Mouse (Mus musculus): ENCODE results near the gene Stx2. TPM values are rescaled to one million over a fixed set of nuclear protein-coding genes. Genes with fewer than 3 reads are reported as not detected.

The Stx2 gene
- polyA plus RNA-seq, 1 experiment from 2014 or later, result 15.1 TPM

- ATAC-seq (no peak), DNase-seq (ENCODE audit: low spot score) (no peak)
- H3K4me2 ChIP-seq (replicated peaks; ENCODE audit: low read depth, low read length), result no peak overlapping the region
- no peak overlapping the region for H3K27ac ChIP-seq (ENCODE audit: low read length)
- no peak overlapping the region for H3K4me3 ChIP-seq (ENCODE audit: low read depth, low read length)
- TF ChIP-seq EP300 (IDR thresholded peaks at IDR 0.05) (no peak), CTCF (IDR thresholded peaks at IDR 0.05) (no peak)
- WGBS, result 1% methylated on average over 32 of the region's 35 CpGs
- H3K9ac ChIP-seq (replicated peaks; ENCODE audit: low read depth), result no peak overlapping the region
- H3K4me1 ChIP-seq (ENCODE audit: insufficient read depth, low read depth, low read length), result no peaks in the 10 kb centered on the region
- no peaks in the 10 kb centered on the region for H3K27me3 ChIP-seq (replicated peaks; ENCODE audit: insufficient read depth, low read length)
- no peaks in the 10 kb centered on the region for H3K36me3 ChIP-seq (ENCODE audit: insufficient read depth, low read length)
- no peaks in the 10 kb centered on the region for H3K9me3 ChIP-seq (ENCODE audit: low read length)
Observed at GRCm38 (mm10) chr5:128952291-128953195, 55.8 kb downstream of the Stx2 start.

- H3K36me3 ChIP-seq (ENCODE audit: insufficient read depth, low read length), result no peaks in the 10 kb centered on the region
- no peaks in the 10 kb centered on the region for H3K9me3 ChIP-seq (ENCODE audit: low read length)
- no peaks in the 10 kb centered on the region for H3K4me1 ChIP-seq (ENCODE audit: insufficient read depth, low read depth, low read length)
- no peak overlapping the region for H3K9ac ChIP-seq (replicated peaks; ENCODE audit: low read depth)
- H3K27me3 ChIP-seq (replicated peaks; ENCODE audit: insufficient read depth, low read length), result no peaks in the 10 kb centered on the region
- H3K4me2 ChIP-seq (replicated peaks; ENCODE audit: low read depth, low read length), result no peak overlapping the region
- TF ChIP-seq CTCF (IDR thresholded peaks at IDR 0.05) (no peak), EP300 (IDR thresholded peaks at IDR 0.05) (no peak)
- no peak overlapping the region for H3K27ac ChIP-seq (ENCODE audit: low read length)
- 42% methylated on average over 4 of the region's 4 CpGs for WGBS
- H3K4me3 ChIP-seq (ENCODE audit: low read depth, low read length), result no peak overlapping the region
- no peak for DNase-seq (ENCODE audit: low spot score)
- ATAC-seq, result no peak
Observed at GRCm38 (mm10) chr5:128951472-128951871, 56.9 kb downstream of the Stx2 start.

GRCm38 (mm10) chr5:128947093-128947492 lies 61.3 kb downstream of the Stx2 start:
- Histone ChIP-seq H3K4me1 (ENCODE audit: insufficient read depth, low read depth, low read length) (no peaks in the 10 kb centered on the region), H3K27me3 (replicated peaks; ENCODE audit: insufficient read depth, low read length) (no peaks in the 10 kb centered on the region), H3K27ac (ENCODE audit: low read length) (no peak overlapping the region), H3K9me3 (ENCODE audit: low read length) (no peaks in the 10 kb centered on the region), H3K4me3 (ENCODE audit: low read depth, low read length) (no peak overlapping the region), H3K4me2 (replicated peaks; ENCODE audit: low read depth, low read length) (no peak overlapping the region), H3K9ac (replicated peaks; ENCODE audit: low read depth) (no peak overlapping the region), H3K36me3 (ENCODE audit: insufficient read depth, low read length) (no peaks in the 10 kb centered on the region)
- no peak for TF ChIP-seq EP300 (IDR thresholded peaks at IDR 0.05)
- TF ChIP-seq CTCF (IDR thresholded peaks at IDR 0.05), result peak; percentile 45
- ATAC-seq (no peak), DNase-seq (ENCODE audit: low spot score) (no peak)
- 72% methylated on average over 5 of the region's 5 CpGs for WGBS

DNA sequence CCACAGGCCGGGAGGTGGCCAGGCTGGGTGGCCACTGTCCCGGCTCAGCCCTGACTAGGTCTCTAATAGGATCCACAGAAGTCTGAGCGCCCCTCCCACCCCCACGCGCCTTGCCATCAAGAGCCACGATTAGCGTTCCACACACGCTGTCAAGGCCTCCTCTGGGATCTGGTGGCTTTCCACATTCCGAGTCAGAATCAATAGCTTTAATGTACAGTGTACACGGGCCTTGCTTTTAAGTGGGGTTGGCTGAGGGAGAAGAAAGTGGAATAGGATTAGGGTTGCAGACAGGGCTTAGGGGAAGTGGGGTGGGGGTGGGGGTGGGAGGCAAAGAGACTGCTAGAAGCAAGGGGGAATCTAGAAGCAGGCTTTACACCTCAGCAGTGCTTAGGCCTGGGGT lies 67.9 kb downstream of the Stx2 start:
- no peaks in the 10 kb centered on the region for H3K9me3 ChIP-seq (ENCODE audit: low read length)
- no peak for TF ChIP-seq CTCF (IDR thresholded peaks at IDR 0.05)
- TF ChIP-seq EP300 (IDR thresholded peaks at IDR 0.05), result no peak
- DNase-seq (ENCODE audit: low spot score) (no peak), ATAC-seq (no peak)
- no peaks in the 10 kb centered on the region for H3K36me3 ChIP-seq (ENCODE audit: insufficient read depth, low read length)
- H3K27me3 ChIP-seq (replicated peaks; ENCODE audit: insufficient read depth, low read length), result no peaks in the 10 kb centered on the region
- no peak overlapping the region for H3K4me2 ChIP-seq (replicated peaks; ENCODE audit: low read depth, low read length)
- no peaks in the 10 kb centered on the region for H3K4me1 ChIP-seq (ENCODE audit: insufficient read depth, low read depth, low read length)
- 62% methylated on average over 10 of the region's 10 CpGs for WGBS
- no peak overlapping the region for H3K4me3 ChIP-seq (ENCODE audit: low read depth, low read length)
- no peak overlapping the region for H3K9ac ChIP-seq (replicated peaks; ENCODE audit: low read depth)
- no peak overlapping the region for H3K27ac ChIP-seq (ENCODE audit: low read length)

DNA sequence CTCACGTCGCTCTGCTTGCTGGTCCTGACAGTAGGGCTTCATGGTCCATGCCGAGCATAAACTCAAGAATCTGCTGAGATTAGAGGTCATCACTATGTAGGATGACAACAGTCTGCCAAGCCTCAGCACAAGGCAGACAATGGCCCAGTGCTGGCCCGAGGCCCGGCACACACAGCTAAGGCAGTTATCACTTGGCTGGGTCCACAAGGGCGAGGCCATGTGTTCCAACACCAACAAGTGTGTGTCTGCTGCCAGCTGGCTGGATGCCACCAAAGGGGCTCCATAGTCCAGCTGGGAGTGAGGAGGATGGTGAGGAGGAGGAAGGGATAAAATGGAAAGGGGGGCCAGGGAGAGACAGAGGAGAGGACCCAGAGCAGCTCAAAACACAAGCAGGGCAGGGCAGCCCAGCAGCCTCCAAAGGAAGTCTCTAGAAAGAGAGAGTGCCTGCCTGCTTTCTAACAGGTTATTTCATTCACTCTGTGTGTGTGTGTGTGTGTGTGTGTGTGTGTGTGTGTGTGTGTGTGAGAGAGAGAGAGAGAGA lies 72.9 kb downstream of the Stx2 start:
- DNase-seq (ENCODE audit: low spot score) (no peak), ATAC-seq (no peak; the same call in 1 of the 2 replicates)
- 52% methylated on average over 6 of the region's 6 CpGs for WGBS
- Histone ChIP-seq H3K4me2 (replicated peaks; ENCODE audit: low read depth, low read length) (no peak overlapping the region), H3K36me3 (ENCODE audit: insufficient read depth, low read length) (no peaks in the 10 kb centered on the region), H3K4me1 (ENCODE audit: insufficient read depth, low read depth, low read length) (no peaks in the 10 kb centered on the region), H3K9me3 (ENCODE audit: low read length) (no peaks in the 10 kb centered on the region), H3K9ac (replicated peaks; ENCODE audit: low read depth) (no peak overlapping the region), H3K27me3 (replicated peaks; ENCODE audit: insufficient read depth, low read length) (no peaks in the 10 kb centered on the region), H3K27ac (ENCODE audit: low read length) (no peak overlapping the region), H3K4me3 (ENCODE audit: low read depth, low read length) (no peak overlapping the region)
- TF ChIP-seq CTCF (IDR thresholded peaks at IDR 0.05), result no peak
- no peak for TF ChIP-seq EP300 (IDR thresholded peaks at IDR 0.05)

Other genes starting within 250 kb of the Stx2 start
- gene Rimbp2, start 55.1 kb downstream of the Stx2 start, polyA plus RNA-seq (2015; fragmentation: Nextera tagmentation; extraction: Ambion mirVana), result not detected in 2 replicates
- 126 and 138 TPM in 2 replicates for gene Ran, start 11.5 kb upstream of the Stx2 start, polyA plus RNA-seq (2015; fragmentation: Nextera tagmentation; extraction: Ambion mirVana)
- 1.5 and 1.8 TPM in 2 replicates for gene Adgrd1, start 88.2 kb upstream of the Stx2 start, polyA plus RNA-seq (2015; fragmentation: Nextera tagmentation; extraction: Ambion mirVana)

Measured in lung, postnatal 0 days (tissue).